Mouse (Mus musculus) cerebral cortex, adult 2 months (tissue): ENCODE measurements around the gene Acss1.

Experiments used
- WGBS: fragments of 180-500 bp; shearing (Covaris S2); methylation state at CpG from one replicate; pipeline ENCODE4 v1.1.7; 2018; 5-methylcytosine and 5-hydroxymethylcytosine counted together

Acss1 gene

DNA sequence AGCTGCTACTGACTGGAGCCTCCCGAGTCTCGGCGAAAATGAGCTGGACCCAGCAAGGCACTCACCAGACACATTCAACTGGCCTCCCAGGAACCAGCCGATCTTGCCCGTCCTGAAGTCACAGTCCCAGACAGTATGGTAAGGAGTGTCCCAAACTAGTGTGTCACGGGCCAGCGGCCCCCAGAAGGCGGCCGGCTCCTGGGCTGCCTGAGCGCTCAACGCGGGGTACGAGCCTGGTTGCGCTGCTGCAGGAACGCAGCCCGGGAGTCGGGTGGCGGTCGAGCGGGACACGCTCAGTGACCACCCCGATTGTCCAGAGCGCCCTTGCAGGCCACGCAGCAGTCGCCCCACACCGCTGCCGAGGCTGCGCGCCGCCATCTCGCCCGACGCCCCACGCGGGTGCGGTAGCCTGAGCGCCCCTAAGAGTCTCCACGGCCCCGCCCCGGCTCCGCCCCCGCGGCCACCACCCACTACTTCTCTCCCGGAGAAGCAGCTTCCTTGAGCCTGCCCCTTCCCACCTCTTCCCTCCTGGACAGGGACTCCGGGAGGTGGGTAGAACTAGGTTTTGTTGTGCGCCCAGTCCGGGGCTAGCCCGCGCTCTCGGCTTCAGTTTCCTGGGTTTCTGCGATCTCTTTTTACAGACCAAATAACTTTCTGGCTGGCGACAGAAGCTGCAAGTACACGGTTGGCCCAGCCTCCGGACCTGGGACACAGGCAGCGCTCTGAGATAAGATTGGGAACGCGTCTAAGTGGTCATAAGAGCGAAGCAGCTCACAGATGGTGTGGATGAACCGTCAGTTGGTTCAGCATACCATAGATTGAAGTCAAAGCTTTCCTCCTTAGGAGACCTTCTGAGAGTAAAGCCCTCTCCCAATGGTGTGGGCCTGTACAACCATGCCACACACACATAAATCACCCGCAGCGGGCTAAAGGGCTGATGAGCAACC, at the start of gene Acss1:
Acss1 (minus strand) TSS at position 681 of the 947 bp plus-strand sequence.
- WGBS, result 6% methylated on average over 59 of the region's 61 CpGs

DNA sequence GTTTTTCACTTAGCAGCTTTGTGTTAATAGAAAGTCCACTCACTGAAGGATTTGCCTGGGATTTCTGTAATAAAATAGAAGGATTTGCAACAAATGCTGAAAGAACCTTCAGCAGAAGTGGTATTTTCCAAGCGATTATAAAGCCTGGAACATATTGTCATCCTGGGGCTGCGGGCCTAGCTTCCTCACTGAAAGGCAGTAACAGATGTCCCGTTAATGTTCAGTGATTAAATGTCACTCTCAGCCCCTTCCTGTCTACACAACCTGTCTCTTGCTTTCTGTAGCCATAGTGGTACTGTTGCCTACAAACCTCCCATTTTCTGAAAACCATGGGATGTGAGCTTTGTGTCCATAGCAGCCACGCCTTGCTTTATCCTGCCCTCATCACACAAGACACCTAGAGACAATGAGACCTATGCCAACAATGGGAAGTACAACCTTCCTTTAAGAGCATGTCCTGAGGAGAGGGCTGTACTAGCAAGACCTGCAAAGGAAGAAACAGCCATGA, 43.9 kb upstream of the Acss1 start:
- 82% methylated on average over 4 of the region's 4 CpGs for WGBS

DNA sequence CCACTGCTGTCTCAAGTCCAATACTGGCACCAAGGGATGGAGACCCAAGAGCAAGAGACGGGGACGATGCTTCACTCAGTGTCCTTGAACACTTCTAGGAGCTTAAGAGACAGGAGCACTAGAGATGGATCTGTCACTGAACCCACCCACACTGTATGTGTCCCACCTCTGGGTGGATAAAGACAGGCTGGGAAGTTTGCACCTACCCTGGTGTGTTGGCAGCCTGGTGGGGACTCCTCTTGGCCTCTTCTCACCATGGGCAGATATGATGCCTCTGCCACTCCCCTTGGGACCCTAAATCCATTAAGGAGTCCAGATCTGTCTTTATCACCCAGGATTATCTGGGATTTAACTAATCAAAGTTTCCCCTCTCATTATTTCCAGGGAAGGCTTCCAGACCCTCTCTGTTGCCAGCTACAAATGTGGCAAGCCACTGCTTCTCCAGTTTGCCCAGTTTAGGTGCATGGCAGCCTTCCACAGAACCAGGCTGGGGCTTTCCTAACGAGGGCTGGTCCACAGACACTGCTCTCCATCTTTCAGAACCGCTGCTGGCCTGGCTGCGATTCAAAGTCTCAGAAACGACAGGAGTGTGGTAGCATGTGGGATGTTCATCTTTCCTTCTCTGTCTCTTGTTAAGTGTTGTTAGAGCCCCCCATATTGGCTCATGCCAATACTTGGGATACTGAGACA, 23.3 kb upstream of the Acss1 start:
- WGBS, result 53% methylated on average over 6 of the region's 6 CpGs

DNA sequence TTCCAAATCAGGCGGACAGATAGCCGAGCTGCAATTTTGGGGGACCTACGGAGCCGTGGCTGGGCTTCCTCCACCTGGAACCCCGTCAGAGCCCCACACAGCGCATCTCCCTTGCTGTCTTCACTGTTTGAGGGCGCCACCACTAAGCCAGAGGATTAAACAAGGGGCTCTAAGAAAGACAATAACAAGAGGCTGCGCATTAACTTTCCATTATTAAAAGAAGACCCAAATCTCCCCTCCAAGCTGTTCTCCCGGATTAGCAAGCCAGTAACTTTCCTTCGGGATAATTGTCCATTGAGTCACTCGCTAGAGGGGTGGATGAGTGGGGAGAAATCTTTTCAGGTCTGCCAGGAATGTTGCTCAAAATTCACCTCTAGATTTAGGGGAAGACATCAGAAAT, 21.9 kb upstream of the Acss1 start:
- 25% methylated on average over 11 of the region's 11 CpGs for WGBS

DNA sequence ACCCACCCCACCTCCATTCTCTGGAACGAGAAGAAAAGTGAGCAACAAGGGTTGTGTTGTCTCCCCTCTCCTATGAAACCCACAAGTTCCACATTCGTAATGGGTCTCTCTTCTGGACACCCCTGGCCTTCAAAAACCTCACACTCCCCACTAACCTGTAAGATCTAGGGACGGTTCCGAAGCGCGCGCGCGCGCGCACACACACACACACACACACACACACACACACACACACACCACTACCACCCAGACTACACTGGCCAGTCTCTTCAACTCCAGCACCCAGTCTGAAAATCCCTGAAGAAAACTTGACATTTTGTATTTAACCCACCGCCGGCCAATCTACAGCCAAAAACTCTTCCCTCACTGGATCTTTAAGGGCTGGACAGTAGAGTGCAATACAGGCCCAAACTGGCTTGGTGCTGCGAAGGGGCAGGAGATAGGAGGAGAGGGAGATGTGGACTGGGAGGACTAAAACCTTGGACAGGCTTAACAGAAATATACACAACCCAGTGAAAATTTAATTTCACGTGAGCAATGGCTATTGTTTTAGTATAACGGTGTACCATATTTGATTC, 21.0 kb upstream of the Acss1 start, which contains the start of gene Vsx1:
Vsx1 (minus strand) TSS at position 138 of the 578 bp plus-strand sequence.
- 41% methylated on average over 16 of the region's 16 CpGs for WGBS

DNA sequence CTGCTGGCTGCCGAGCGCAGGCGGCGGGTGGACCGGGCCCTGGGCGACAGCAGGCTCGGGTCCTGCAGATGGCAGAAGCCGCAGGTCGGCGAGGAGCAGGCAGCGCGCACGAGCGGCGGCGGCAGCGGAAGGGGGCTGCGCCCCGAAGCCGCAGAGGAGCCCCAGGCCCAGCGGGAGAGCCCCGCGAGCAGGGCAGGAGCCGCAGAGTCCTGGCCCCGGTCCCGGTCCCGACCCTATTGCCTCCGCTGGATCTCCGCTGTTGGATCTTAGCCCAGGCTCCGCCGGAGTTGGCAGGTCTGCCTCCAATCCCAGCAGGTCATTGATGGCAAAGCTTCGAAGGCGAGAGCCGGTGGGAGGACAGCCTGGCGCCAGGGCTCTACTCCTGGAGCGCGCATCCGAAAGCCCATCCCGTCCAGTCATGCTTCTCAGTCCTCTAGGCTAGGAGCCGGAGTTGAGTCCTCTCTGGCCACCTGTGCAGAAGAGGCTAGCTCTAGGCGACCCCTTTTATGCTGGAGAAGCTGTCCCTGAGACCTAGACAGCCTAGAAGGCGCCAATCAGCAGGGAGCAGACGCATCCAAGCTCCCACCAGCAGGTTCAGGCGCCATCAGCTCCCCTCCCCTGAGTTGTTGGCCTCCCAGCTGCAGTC, 20.4 kb upstream of the Acss1 start:
- WGBS, result 2% methylated on average over 44 of the region's 44 CpGs

DNA sequence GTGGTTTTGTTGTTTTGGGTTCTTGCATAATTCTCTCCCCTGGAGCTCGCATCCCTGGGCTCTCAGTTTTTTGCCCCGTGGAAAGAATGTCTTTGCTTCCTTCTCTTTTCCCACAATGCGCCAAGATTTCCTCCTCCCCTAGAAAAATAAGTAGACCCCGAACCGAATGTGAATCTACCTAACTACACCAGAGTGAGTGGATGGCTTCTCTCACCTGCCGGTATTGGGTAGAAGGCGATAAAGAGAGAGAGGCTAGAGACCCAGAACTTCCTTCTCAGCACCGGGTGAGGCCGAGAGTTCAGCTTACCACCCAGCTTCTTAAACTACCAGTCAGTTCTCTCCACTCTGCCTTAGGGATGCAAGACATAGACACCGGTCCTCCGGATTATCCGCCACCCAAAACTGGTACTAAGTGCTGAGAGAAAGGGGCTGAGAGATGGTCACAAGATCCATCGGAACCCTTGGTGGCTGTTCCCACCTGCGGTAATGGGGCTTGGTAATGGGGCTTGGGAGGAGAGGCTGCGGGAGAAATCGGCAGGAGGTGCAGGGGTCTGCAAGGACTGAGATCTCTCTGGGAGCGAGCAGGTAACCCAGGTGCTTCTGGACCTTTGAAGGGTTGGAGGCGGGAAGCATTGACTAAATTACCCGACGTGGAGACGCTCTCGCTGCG, 19.7 kb upstream of the Acss1 start:
- WGBS, result 7% methylated on average over 23 of the region's 23 CpGs

DNA sequence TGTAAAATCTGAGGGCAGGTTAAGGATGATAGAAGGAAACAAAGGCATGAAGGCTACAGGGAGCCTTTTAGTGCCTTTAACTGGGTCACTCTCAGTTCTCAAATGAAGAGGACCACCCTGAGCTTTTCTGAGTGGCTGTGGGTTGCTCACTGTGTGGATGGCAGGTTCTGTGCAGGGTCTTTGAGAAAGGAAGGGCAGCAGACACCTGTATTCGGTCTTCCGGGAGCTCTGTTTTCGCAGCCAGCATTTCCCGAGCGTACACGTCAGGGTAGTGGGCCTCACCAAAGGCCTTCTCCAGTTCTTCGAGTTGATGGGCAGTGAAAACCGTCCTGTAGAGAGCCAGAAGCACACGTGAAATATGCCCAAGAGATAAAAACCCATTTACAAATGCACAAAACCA, 17.1 kb upstream of the Acss1 start:
- 94% methylated on average over 9 of the region's 9 CpGs for WGBS

DNA sequence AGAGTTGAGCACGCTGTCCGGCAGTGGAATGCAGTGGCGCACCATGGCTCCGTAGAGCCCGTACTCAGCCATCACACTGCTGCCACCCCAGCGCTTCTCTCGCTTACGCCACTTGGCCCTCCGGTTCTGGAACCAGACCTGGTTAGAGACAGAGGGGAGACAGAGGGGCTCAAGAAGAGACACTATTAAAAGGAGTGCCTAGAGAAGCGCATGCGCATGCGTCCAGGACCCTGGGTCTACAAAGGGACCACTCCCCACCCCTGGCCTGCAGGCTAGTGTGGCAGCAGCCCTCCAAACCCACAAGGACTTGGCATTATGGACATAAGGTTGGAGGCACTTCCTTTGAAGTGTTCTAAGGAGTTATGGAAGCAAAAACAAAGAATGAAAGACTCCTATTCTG, 16.2 kb upstream of the Acss1 start:
- 93% methylated on average over 12 of the region's 12 CpGs for WGBS

DNA sequence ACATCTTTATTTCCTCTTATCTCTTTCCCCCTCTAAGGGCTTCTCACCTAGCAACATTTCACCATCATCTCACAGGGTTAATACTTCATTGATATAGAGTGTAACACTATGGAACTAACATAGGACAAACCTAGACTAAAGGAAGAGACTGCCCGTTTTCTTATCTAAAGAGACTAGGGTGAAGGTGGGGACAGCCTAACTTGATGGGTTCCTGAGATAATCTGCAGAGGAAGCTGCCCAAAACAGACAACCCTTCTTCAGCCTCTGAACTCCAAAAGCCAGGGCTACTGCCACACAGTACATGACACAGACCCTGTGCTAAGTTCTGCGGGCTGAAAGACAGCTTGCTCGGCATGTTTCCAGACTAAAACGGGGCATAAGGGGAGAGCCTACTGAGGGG, 13.3 kb upstream of the Acss1 start:
- 43% methylated on average over 4 of the region's 4 CpGs for WGBS

DNA sequence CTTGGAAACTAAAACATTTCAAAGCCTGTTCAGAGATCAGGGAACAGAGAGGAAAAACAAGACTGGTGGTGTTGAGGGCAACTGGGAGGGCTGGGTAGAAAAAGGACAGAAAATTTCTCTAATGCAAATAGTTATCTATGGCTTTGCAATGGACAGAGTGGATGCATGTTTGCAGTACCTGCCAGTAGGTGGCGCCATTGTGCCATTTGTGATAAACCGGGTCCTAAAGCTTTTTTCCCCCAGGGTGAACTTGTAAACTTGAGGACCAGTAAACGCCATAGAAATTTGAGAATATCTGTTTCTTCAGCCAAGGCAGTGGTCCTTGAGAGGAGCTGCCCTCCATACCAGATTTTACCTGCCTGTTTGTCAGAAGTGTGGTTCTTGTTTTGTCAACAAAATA, 10.1 kb upstream of the Acss1 start:
- 2% methylated on average over 3 of the region's 3 CpGs for WGBS

DNA sequence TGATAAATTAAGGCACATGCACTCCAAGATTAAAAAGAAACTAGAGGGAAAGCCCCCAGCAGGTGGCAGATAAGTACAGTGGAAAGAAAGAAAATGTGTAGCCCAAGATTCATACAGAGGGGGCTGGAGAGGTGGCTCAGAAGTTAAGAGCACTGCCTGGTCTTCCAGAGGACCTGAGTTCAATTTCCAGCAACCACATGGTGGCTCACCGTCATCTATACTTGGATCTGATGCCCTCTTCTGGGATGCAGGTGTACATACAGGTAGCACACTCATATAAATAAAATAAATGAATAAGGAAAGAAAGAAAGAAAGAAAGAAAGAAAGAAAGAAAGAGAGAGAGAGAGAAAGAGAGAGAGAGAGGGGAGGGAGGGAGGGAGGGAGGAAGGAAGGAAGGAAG, 7.2 kb upstream of the Acss1 start:
- WGBS, result 10% methylated on average over 1 of the region's 1 CpGs

DNA sequence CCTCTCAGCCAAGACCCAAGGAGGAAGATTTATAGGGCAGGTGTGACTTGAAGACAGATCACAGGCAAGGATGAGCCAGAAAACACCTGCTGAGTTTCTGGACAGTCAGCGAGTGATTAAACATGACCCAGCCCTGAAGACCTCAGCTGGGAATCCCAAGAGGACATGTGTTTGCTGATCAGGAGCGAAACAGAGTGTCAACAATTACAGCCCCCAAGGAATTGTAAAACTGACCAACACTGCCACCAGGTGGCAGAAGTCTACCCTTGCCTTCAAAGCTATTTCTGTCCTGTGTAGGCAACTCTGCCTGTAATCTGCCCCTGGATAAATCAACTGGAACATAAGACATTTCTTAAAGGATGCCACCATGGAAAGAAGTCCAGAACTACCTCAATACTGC, 6.6 kb upstream of the Acss1 start:
- 7% methylated on average over 2 of the region's 2 CpGs for WGBS

DNA sequence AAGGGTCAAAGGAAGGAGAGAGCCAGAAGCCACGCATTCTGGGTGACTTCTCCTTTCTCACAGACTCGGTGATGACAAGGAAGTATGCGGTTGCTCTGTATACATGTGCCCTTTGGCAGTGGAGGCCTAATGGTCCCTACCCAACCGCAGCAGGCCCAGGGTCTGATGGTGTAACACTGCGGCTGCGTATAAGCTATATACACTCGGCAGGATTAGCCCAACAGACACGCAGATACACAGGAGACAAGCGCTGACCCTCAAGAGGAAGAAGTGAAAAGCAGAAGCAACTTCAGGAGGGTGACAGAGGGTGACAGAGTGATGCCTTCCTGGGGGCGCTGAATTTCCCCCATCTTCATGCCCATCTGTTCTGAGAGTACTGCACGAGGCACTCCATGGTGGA, 5.6 kb upstream of the Acss1 start:
- WGBS, result 90% methylated on average over 11 of the region's 11 CpGs

DNA sequence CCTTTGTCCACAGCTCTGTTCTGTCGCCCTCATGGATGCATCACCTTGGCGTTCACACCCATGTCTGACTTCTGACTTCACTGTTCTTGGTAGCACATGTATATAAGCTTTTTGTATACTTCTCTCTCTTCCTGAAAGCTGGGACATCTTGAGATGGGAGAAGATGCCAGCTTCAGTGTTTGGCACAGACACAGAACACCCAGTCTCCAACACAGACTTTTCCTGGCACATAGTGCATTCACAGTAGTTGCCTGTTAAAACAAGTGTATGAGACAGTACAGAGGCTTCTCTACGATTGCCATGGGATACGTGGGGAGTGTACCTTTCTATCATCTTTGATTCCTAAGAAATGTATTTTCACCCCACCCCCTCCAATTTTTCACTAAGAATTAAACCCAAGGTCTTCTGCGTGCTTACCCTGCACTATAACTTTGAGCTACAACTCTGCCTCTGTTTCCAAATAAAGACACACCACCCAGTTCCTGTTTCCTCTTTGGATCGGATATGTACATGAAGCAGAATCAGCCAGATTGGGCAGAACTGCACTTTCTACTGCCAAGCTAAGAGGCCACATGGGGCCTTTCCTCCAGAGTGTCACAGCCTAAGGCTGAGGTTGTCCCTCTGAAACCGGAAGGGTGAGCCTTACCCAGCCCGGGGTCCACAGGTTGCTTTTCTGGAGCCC, 3.5 kb upstream of the Acss1 start:
- 50% methylated on average over 8 of the region's 8 CpGs for WGBS

DNA sequence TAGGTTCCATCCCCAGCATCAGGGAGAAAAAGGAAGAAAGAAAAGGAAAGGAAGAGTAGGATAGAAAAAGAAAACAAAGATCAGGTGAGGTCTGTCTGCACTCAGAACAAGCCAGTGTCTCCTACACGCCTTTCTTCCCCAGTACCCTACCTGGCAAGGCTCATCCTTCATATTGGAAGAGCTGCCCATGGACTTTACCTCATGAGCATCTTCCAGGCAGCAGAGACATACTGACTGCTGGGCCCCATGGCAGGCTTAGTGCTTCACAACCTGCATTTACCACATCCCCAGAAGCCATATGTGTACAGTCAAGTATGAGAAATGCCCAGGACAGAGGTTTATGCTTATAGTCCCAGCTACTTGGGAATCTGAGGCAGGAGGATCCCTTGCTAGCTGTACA, 2.6 kb upstream of the Acss1 start:
- 90% methylated on average over 1 of the region's 1 CpGs for WGBS

DNA sequence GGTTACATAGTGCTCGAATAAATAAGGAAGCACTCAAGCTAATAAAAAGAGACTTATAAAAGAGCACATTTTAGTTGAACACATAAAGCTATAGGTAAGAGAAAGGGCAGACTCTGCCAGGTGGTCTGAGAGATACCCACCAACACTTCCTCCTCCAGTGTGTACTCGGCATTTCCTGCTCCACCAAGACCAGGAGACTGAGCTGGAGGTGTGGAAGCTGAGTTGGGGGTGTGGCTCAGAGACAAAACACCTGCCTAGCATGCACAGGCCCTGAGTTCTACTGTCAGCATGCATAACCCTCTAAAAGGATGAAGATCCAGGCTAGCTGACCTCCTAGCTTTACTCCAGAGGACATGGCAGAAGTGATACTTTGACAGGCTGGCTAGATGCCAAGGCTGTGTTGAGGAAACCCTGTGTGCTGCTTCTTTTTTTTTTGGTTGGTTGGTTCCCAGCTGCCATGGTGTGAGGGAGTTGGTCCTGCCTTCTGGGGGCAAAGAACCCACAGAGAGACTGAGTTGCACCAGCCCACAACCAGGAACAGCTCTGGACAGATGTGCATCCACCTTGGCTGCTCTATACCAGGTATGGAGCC, 1.2 kb upstream of the Acss1 start:
- 70% methylated on average over 2 of the region's 2 CpGs for WGBS

DNA sequence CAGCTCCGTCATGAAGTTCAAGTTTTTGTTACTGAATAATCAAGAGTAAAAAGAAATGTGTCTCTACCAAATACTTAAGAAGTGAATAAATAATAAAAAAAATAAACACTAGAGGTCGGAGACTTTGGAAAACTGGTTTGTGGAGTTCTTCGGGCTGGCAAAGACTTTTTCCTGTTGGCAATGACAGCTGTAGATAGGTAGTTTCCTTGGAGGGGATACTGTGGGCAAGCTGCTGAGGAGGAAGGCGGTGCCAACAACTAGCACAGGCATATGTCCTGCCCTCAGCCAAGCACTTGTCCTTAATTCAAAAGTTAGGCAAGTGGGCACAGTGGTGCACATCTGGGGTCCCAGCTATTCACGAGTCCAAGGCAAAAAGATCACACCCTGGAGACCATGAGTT, 656 bp upstream of the Acss1 start:
- 85% methylated on average over 5 of the region's 5 CpGs for WGBS

DNA sequence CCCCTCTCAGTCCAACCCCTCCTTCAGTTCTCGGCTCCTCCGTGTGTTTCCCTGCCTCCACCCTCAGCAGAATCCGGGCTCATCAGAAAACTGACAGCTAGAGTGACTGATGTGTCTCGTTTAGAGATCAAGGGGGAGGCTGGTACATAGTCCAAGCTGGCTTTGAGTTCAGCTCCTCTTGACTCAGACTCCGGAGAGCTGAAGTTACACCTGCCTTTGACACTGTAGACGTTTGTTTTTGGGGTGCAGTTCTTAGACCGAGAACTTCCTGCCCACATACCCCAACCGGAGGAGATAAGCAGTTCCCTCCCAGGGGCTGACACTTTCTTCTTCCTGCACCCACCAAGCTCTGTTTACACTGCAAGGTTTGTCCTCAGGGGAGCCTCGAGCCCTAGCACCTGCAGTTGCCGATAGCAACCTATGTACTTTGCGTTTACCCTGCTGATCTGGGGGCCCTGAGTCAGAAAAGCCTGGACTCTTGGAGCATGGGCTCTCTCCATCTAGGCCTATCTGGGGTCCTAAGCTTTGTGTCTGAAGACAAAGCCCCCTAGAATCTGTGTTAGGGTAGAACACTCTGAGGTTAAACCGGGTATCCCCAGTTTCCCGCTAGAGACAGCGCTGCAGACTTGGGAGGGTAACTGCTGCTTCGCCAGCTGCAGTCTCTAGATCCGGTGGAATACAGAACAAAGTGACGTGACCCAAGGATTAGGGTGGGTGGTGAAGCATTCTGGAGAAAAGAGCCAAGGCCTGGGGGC, 1.1 kb downstream of the Acss1 start:
- WGBS, result 6% methylated on average over 17 of the region's 17 CpGs

DNA sequence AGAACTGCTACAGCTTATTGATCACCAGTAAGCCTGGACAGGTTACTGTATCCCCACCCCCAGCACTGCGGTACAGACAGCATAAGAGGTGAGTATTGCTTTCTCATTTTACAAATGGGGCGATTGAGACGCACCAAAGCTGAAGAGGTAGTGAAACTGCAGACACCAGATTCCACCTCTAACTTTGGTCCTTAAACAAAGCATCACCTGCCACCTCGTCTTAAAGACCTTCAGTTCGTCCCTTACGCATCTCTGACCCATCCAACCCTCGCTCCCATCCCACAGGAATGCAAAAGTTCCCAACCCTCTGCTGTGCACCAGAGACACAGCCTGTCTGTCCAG, 1.6 kb downstream of the Acss1 start:
- 50% methylated on average over 7 of the region's 7 CpGs for WGBS
